Mouse (Mus musculus) inflammation-experienced regulatory T-cells, adult 16 weeks (primary cell): ENCODE measurements around the gene Tmem41b. TPM values are rescaled to one million over a fixed set of nuclear protein-coding genes. Genes with fewer than 3 reads are reported as not detected.

Experiments
- polyA plus RNA-seq: library from polyadenylated mRNA; unstranded; fragments of 100-300 nt; shearing (Covaris generic); gene quantifications from one replicate; pipeline ENCODE4 v1.2.1, GENCODE M21; 2017

The Tmem41b gene
- polyA plus RNA-seq = 57.9 TPM

GRCm38 (mm10) chr7:109986775-109987174, at the start of gene Tmem41b:
Gene Tmem41b (minus strand): TSS chr7:109986929.

DNA sequence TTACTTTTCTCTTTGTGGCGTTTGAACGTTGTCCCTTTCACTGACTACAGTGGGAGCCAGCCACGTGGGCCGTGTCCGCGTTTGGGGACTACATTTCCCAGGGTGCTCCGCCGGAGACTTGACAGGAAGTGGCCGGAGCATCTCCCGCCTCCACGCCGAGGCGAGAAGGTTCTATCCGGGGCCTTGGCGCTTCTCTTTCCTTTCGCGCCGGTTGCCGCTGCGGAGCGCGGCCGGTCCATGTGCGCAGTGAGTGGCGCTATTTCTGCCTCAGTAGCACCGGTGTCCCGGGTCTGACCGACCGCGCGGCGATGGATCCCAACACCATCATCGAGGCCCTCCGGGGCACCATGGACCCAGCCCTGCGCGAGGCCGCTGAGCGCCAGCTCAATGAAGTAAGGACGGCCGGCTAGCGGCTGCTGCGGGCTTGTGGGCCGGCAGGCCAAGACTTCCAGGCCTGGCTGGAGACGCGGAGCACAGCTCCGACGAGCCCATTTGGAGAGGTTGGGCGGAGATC, 31.4 kb upstream of the Tmem41b start, which contains the start of gene Ipo7:
TSS of gene Ipo7 (plus strand) at position 158 of the 514 bp plus-strand sequence.

GRCm38 (mm10) chr7:109959716-109960612, 26.8 kb downstream of the Tmem41b start, which contains the start of gene Dennd5a:
Gene Dennd5a (minus strand): TSS chr7:109960470.

Other genes starting within 250 kb of the Tmem41b start
- gene Tmem9b, start 234.1 kb downstream of the Tmem41b start, polyA plus RNA-seq = 93.9 TPM
- gene Nrip3, start 204.9 kb downstream of the Tmem41b start, polyA plus RNA-seq = 0.29 TPM
- gene Scube2, start 121.2 kb downstream of the Tmem41b start, polyA plus RNA-seq = not detected
- gene Dennd5a, start 26.5 kb downstream of the Tmem41b start, polyA plus RNA-seq = 20.5 TPM
- 38.1 TPM for gene Ipo7, start 31.3 kb upstream of the Tmem41b start, polyA plus RNA-seq
- gene Zfp143, start 74.3 kb upstream of the Tmem41b start, polyA plus RNA-seq = 52.1 TPM
- 3.1 TPM for gene Wee1, start 135.1 kb upstream of the Tmem41b start, polyA plus RNA-seq
- 96.7 TPM for gene Swap70, start 234.8 kb upstream of the Tmem41b start, polyA plus RNA-seq